Mouse (Mus musculus): ENCODE measurements around the gene Tlr7. TPM values are rescaled to one million over a fixed set of nuclear protein-coding genes. Genes with fewer than 3 reads are reported as not detected.
"Not testable (repeated sequence)": the region's sequence is repeated elsewhere in the genome, so short reads cannot be mapped to it uniquely, and the experiment has no call there.

The Tlr7 gene
- polyA plus RNA-seq (2016; fragmentation: Nextera tagmentation; extraction: Ambion mirVana) = 0.24 and 0.47 TPM in 2 replicates

DNA sequence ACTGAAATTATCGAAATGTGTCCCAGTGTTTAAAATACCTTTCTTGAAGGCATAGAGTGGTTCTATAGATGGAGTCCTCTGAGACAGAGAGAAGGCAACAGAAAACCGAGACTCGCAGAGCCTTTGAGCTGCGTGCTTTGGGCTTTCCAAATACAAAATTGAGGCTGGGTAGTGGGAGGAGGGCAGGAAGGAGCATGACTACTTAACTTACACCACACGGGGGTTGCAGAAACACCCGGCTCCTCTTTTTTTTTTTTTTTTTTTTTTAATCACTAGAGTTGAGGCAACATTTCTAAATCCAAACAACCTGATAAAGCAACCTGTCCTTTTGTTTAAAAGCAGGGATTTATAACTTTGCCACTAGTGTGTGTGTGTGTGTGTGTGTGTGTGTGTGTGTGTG lies at the start of gene Tlr7:
TSS of gene Tlr7 (minus strand) at position 160 of the 400 bp plus-strand sequence.
- Histone ChIP-seq H3K4me1 (replicated peaks) (no peaks in the 10 kb centered on the region), H3K4me3 (no peak within 1 kb of the TSS), H3K27ac (no peak within 1 kb of the TSS), H3K27me3 (ENCODE audit: insufficient read depth, poor library complexity, severe bottlenecking) (peaks cover 53% of the 10 kb centered on the region), H3K9me3 (no peaks in the 10 kb centered on the region), H3K36me3 (no peaks in the 10 kb centered on the region)
- 84% methylated on average over 6 of the region's 6 CpGs for WGBS
- no peak for DNase-seq (ENCODE audit: low spot score)

DNA sequence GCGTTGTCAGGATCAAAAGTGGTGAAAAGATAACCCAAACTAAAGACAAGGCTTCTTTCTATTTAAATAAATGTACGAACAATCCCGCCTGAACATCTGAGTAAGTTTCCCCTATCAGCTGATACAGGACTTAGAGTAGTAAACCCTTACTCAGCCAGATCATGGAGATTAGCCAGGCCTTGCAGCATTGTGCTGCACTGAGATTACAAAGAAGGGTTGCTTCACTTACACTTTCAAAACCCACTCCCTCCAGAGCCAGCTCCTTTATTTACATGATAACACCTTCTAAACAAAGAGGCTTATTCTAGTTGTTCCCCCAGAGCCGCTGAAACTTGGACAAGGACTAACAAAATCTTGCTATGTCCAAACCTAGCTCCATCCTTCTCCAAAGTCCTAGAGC lies 49.7 kb upstream of the Tlr7 start:
- no peak overlapping the region for H3K4me3 ChIP-seq
- no peaks in the 10 kb centered on the region for H3K36me3 ChIP-seq
- WGBS = 61% methylated on average over 4 of the region's 4 CpGs
- H3K4me1 ChIP-seq (replicated peaks) = no peaks in the 10 kb centered on the region
- peaks cover 71% of the 10 kb centered on the region for H3K27me3 ChIP-seq (ENCODE audit: insufficient read depth, poor library complexity, severe bottlenecking)
- no peaks in the 10 kb centered on the region for H3K9me3 ChIP-seq
- no peak overlapping the region for H3K27ac ChIP-seq
- no peak for DNase-seq (ENCODE audit: low spot score)

DNA sequence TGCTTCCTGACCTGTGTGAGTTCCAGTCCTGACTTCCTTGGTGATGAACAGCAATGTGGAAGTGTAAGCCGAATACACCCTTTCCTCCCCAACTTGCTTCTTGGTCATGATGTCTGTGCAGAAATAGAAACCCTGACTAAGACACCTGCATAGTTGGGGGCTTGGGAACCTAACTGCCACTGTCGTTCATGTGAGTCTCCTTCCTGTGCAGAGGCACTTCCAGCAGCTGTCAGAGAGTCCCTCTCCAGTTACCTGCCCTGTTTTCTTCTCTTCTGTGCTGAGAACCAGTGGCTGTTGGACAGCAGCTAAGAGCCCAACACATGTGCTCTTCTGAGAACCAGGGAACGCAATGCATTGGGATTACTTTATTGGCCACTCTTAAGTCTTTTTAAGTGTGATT lies 30.9 kb upstream of the Tlr7 start:
- H3K27me3 ChIP-seq (ENCODE audit: insufficient read depth, poor library complexity, severe bottlenecking) = peaks cover 77% of the 10 kb centered on the region

DNA sequence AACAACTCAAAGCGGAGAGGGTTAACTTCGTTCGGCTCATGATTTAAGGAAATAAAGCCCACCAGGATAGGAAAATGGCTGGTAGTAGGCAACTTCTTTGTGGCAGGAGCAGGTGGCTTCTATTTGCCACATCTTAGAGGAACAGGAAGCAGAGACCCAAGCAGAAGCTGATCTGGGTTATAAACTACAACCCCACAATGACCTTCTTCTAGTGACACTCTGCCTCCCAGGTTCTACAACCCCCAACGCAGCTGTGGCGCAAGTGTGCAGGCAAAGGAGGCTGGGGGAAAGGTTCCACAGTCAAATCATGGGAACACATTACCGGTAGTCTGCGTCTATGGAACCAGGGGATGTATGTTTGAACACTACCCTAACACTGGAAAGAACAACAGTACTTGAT lies 29.3 kb upstream of the Tlr7 start:
- 92% methylated on average over 7 of the region's 7 CpGs for WGBS
- Histone ChIP-seq H3K4me1 (replicated peaks) (no peaks in the 10 kb centered on the region), H3K27me3 (ENCODE audit: insufficient read depth, poor library complexity, severe bottlenecking) (peaks cover 80% of the 10 kb centered on the region), H3K9me3 (no peaks in the 10 kb centered on the region), H3K27ac (no peak overlapping the region), H3K4me3 (no peak overlapping the region), H3K36me3 (peaks cover 8% of the 10 kb centered on the region; the same call in 1 of the 2 replicates)
- no peak for DNase-seq (ENCODE audit: low spot score)

More for the DNA sequence above, 30.9 kb upstream of the Tlr7 start:
- not testable (repeated sequence) for H3K27ac ChIP-seq; H3K4me1 ChIP-seq (replicated peaks); H3K36me3 ChIP-seq; DNase-seq (ENCODE audit: low spot score); H3K9me3 ChIP-seq; H3K4me3 ChIP-seq
- 87% methylated on average over 3 of the region's 3 CpGs for WGBS

DNA sequence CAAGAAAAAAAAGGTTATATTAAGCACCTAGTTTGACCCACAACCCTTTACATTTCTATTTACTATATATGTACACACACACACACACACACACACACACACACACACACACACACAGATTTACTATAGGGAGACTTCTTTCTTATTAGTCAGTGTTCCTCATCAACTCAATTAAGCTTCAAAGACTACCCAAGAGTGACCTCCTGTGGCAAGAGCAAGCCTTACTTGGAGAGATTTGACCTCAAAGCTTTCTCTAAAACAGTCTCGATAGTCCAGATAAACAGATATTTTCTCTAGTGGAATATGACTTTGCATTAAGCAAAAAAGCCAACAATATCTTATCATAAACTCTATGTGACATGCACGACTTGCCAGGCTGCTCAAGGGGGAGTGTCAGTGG lies 27.1 kb upstream of the Tlr7 start:
- DNase-seq (ENCODE audit: low spot score) = no peak
- Histone ChIP-seq H3K4me3 (no peak overlapping the region), H3K4me1 (replicated peaks) (no peaks in the 10 kb centered on the region), H3K9me3 (no peaks in the 10 kb centered on the region), H3K27me3 (ENCODE audit: insufficient read depth, poor library complexity, severe bottlenecking) (peaks cover 66% of the 10 kb centered on the region), H3K36me3 (peaks cover 5% of the 10 kb centered on the region; the same call in 1 of the 2 replicates), H3K27ac (no peak overlapping the region)
- WGBS = 81% methylated on average over 2 of the region's 2 CpGs

DNA sequence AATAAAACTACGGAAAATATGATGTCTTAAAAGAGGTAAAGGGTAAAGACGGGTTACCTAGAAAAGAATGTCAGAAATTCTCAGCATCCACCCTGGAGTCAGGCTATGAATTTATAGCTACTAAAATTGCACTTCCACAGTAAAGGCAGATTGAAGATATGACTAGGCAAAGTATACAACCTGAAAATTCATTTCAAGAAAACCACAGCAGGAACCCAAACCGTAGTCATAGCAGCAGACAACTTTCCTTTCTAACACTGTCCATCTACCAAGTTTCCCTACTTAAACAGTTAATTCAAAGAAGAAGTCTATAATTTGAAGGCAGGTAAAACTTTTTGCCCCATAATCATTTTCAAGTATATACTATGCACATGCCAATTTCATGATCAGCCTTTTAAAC lies 25.6 kb upstream of the Tlr7 start:
- Histone ChIP-seq H3K27ac (no peak overlapping the region), H3K4me1 (replicated peaks) (no peaks in the 10 kb centered on the region), H3K27me3 (ENCODE audit: insufficient read depth, poor library complexity, severe bottlenecking) (peaks cover 62% of the 10 kb centered on the region), H3K9me3 (no peaks in the 10 kb centered on the region), H3K4me3 (no peak overlapping the region), H3K36me3 (no peaks in the 10 kb centered on the region)
- WGBS = 85% methylated on average over 3 of the region's 3 CpGs
- DNase-seq (ENCODE audit: low spot score) = no peak

DNA sequence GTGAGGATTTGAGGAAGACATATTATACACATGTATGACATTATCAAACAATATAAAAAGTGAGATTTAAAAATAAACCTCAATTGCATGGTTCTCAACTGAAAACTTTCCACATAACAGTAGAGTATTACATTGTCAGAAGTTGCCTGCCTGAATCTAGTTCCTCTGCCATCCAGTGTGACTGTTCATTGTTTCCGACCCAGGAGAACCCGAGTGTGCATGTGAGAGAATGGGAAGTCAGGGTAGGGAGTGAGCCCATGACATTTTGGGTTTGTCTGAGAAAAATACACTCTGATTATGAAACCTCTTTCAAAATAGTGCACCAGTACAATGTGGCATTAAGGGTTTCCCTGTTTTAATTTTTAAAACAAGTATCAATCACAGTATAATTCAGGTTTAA lies 23.3 kb upstream of the Tlr7 start:
- Histone ChIP-seq H3K4me1 (replicated peaks) (no peaks in the 10 kb centered on the region), H3K27me3 (ENCODE audit: insufficient read depth, poor library complexity, severe bottlenecking) (peaks cover 64% of the 10 kb centered on the region), H3K9me3 (no peaks in the 10 kb centered on the region), H3K36me3 (no peaks in the 10 kb centered on the region), H3K27ac (no peak overlapping the region), H3K4me3 (no peak overlapping the region)
- no peak for DNase-seq (ENCODE audit: low spot score)
- 89% methylated on average over 2 of the region's 2 CpGs for WGBS

DNA sequence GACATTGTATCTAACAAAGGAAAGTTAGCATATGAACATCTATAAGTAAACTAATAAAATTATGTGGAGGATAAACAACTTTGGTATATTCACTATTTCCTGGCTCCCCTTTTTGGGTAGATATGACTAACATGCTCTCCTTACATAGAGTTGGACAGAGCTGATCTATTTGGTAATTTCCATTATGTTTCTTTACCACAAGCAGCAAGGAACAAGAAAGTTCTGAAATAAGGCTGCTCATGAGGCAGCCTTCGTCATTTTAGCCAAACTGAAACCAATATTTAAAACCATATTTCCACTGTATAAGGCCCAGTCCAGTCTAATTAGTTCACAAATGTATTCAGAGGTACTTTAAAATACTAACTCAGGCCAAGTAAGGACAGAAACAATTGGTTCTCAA lies 16.1 kb upstream of the Tlr7 start:
- WGBS = 90% methylated on average over 1 of the region's 1 CpGs
- H3K9me3 ChIP-seq = no peaks in the 10 kb centered on the region
- no peak overlapping the region for H3K4me3 ChIP-seq
- peaks cover 67% of the 10 kb centered on the region for H3K27me3 ChIP-seq (ENCODE audit: insufficient read depth, poor library complexity, severe bottlenecking)
- DNase-seq (ENCODE audit: low spot score) = no peak
- no peaks in the 10 kb centered on the region for H3K4me1 ChIP-seq (replicated peaks)
- no peak overlapping the region for H3K27ac ChIP-seq
- H3K36me3 ChIP-seq = no peaks in the 10 kb centered on the region

DNA sequence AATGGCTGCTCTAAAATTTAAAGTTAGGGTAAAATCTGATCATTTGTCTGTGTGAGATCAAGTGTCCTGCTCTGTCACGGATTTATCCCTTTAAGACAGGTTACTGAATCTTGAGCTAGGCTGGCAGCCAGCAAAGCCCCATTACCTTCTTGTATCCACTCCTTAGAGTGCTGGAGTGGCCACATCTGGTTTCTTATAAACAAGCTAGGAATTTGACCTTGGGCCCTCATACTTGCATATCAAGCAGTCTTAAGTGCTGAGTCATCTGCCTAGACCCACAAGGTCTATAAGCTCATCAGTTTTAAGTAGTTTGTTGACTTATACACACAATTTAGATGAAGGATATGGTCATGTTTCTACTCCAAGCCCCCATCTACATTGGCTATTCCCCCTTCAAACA lies 14.0 kb upstream of the Tlr7 start:
- H3K27me3 ChIP-seq (ENCODE audit: insufficient read depth, poor library complexity, severe bottlenecking) = peaks cover 73% of the 10 kb centered on the region
- no peak for DNase-seq (ENCODE audit: low spot score)
- H3K36me3 ChIP-seq = no peaks in the 10 kb centered on the region
- H3K9me3 ChIP-seq = no peaks in the 10 kb centered on the region
- no peaks in the 10 kb centered on the region for H3K4me1 ChIP-seq (replicated peaks)
- H3K4me3 ChIP-seq = no peak overlapping the region
- no peak overlapping the region for H3K27ac ChIP-seq
- WGBS = 94% methylated on average over 1 of the region's 1 CpGs

DNA sequence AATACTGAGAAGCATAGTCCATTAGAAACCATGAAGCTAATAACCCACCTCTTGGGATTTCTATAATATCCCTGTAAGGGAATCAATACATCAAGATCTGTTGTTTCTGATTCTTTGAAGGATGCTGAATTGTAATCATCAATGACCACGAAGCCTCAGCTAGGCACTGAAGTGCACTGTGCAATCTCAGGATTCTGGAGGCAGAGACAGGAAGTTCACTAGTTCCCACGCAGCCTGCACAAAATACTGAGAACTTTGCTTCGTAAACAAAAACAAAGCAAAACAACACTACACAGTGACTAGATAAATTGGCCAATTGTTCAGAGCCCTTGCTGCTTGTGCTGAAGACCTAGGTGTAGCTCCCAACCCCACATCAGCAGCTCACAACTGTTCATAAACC lies 11.5 kb upstream of the Tlr7 start:
- Histone ChIP-seq H3K9me3 (no peaks in the 10 kb centered on the region), H3K4me3 (no peak overlapping the region), H3K4me1 (replicated peaks) (no peaks in the 10 kb centered on the region), H3K27ac (no peak overlapping the region), H3K27me3 (ENCODE audit: insufficient read depth, poor library complexity, severe bottlenecking) (peaks cover 75% of the 10 kb centered on the region), H3K36me3 (no peaks in the 10 kb centered on the region)
- 92% methylated on average over 3 of the region's 3 CpGs for WGBS
- no peak for DNase-seq (ENCODE audit: low spot score)

DNA sequence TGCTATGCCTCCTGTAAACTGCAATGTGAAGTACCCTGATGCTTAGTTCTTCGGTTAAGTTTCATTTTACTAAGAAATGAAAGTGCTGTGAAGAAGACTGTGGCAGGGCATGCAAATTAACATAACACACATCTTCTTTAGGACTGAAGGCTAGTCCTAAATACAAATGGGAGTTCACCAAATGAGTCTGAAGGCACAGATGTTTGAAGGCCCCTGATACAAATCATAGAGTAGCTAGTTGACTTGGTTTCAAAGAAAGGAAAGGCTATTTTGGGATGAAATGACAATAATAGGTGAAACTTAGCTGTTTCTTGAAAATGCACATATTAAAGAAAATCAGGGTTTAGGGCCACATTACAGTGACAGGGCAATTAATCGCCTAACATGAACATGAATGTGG lies 9.8 kb upstream of the Tlr7 start:
- H3K4me3 ChIP-seq = no peak overlapping the region
- no peaks in the 10 kb centered on the region for H3K4me1 ChIP-seq (replicated peaks)
- no peak for DNase-seq (ENCODE audit: low spot score)
- 89% methylated on average over 2 of the region's 2 CpGs for WGBS
- no peak overlapping the region for H3K27ac ChIP-seq
- no peaks in the 10 kb centered on the region for H3K9me3 ChIP-seq
- no peaks in the 10 kb centered on the region for H3K36me3 ChIP-seq
- peaks cover 63% of the 10 kb centered on the region for H3K27me3 ChIP-seq (ENCODE audit: insufficient read depth, poor library complexity, severe bottlenecking)

DNA sequence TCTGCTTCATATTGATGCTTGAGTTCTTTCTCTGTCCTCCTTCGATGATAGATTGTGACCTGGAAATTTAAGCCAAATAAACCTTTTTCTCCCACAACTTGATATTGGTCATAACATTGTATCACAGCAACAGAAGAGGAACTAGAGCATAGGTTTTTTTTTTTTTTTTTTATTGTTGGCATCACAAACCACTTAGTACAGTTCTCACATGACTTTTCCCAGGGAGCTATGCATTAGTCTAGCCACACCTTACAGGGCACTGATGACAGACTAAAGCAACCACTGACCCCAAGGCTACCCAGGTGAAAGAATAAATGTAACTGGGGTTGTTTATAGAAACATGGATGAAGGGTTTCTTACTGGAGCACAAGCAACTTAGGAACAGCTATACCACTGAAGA lies 7.6 kb upstream of the Tlr7 start:
- peaks cover 59% of the 10 kb centered on the region for H3K27me3 ChIP-seq (ENCODE audit: insufficient read depth, poor library complexity, severe bottlenecking)
- H3K4me3 ChIP-seq = no peak overlapping the region
- no peaks in the 10 kb centered on the region for H3K9me3 ChIP-seq
- H3K4me1 ChIP-seq (replicated peaks) = no peaks in the 10 kb centered on the region
- no peak for DNase-seq (ENCODE audit: low spot score)
- 98% methylated on average over 1 of the region's 1 CpGs for WGBS
- no peaks in the 10 kb centered on the region for H3K36me3 ChIP-seq
- no peak overlapping the region for H3K27ac ChIP-seq

DNA sequence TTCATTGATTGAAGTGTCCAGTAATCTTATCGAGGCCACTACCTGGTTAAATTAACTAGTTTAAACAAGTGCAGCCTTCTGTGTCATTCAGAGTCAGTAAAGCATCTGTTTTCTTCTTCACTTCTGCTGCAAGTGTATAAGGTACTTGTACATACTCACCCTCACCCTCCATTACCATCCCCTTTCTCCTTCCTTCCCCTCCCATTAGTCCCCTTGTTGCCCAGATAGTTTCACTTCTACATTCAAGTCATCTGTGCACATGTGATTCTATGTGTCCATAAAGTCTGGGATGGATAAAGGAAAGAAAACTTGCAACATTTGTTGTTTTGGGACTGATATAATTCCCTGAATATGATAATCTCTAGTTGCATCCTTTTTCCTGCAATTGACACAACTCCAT lies 4.2 kb upstream of the Tlr7 start:
- DNase-seq (ENCODE audit: low spot score) = no peak
- Histone ChIP-seq H3K9me3 (no peaks in the 10 kb centered on the region), H3K4me3 (no peak overlapping the region), H3K36me3 (no peaks in the 10 kb centered on the region), H3K27ac (no peak overlapping the region), H3K4me1 (replicated peaks) (no peaks in the 10 kb centered on the region), H3K27me3 (ENCODE audit: insufficient read depth, poor library complexity, severe bottlenecking) (peaks cover 46% of the 10 kb centered on the region)
- 85% methylated on average over 1 of the region's 1 CpGs for WGBS

DNA sequence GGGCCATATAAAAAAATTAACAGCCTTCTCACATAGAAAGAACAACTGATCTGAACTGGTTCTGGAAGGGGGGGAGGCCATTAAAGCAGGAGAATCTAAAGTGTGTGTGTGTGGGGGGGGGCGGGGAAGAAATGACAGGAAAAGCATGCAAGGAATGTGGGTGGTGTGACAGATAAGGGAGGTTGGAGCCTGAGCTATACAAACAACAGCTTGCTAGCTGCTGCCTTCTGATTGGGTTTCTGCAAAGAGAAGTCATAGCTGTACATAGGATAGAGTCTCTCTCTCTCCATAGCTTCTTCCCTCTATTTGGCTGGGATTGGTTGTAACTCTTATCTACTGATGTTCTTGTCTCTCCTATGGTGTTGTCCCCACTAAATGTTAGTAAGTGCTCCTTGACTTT lies 2.2 kb upstream of the Tlr7 start:
- H3K27me3 ChIP-seq (ENCODE audit: insufficient read depth, poor library complexity, severe bottlenecking) = peaks cover 42% of the 10 kb centered on the region
- H3K27ac ChIP-seq = no peak overlapping the region
- no peak for DNase-seq (ENCODE audit: low spot score)
- no peaks in the 10 kb centered on the region for H3K36me3 ChIP-seq
- WGBS = 64% methylated on average over 1 of the region's 1 CpGs
- no peaks in the 10 kb centered on the region for H3K9me3 ChIP-seq
- no peaks in the 10 kb centered on the region for H3K4me1 ChIP-seq (replicated peaks)
- H3K4me3 ChIP-seq = no peak overlapping the region

All from hindbrain, embryonic 10.5 days (tissue).